Mouse (Mus musculus) thymus, adult 2 months (tissue): Measurements from ENCODE around the gene Hcst.

Experiments used
- CTCF ChIP-seq: fragments of 200-500 bp; IDR thresholded peaks from 2 replicates; pipeline ENCODE4 v1.5.1; 2012; ENCODE audit warnings: mild to moderate bottlenecking, control low read depth, low read length, moderate library complexity, borderline replicate concordance; ENCODE audit not compliant: control insufficient read depth, poor library complexity, insufficient read depth; ENCODE audit errors: extremely low read depth
- POLR2A ChIP-seq: fragments of 200-500 bp; IDR thresholded peaks from 2 replicates; pipeline ENCODE4 v1.6.1; 2012; ENCODE audit warnings: mild to moderate bottlenecking, low read length, control low read depth, moderate library complexity; ENCODE audit not compliant: control insufficient read depth, poor library complexity, insufficient read depth; ENCODE audit errors: extremely low read depth

DNA sequence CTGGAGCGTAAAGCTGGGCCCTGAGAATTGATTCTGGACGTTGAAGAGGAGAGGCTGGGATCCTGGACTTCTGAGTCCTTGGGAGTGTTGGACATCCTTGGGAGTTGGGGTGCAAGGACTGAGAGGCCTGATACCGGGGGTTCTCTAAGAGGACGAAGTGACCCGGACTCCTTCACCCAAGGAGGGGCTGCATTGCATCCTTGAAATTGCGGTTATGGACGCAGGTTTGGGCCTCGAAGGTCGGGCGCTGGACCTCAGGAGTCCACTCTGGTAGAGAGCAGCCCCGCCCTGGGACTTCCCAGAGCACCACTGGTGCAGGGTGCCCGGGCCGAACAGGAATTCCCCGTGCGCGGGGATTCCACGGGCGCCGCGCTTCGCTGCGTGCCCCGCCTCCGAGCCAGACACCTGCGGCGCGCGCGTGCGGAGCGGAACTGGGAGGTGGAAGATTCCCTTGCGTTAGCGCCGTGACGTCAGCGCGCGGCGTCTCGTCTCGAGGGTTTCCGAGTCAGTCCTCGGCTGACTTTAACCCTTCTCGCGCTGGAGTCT lies 2.3 kb upstream of the Hcst start:
- TF ChIP-seq CTCF (peak; percentile 43; the same call in 1 of the 2 replicates), POLR2A (peak; percentile 69; the same call in 1 of the 2 replicates)
